Mouse (Mus musculus): ENCODE measurements at regions not wholly inside any gene's neighbourhood (a gene's known extent, or its start where the extent isn't known, plus 50 kb on each side); places are given as distances from the start of the nearest gene placed in this dataset.

DNA sequence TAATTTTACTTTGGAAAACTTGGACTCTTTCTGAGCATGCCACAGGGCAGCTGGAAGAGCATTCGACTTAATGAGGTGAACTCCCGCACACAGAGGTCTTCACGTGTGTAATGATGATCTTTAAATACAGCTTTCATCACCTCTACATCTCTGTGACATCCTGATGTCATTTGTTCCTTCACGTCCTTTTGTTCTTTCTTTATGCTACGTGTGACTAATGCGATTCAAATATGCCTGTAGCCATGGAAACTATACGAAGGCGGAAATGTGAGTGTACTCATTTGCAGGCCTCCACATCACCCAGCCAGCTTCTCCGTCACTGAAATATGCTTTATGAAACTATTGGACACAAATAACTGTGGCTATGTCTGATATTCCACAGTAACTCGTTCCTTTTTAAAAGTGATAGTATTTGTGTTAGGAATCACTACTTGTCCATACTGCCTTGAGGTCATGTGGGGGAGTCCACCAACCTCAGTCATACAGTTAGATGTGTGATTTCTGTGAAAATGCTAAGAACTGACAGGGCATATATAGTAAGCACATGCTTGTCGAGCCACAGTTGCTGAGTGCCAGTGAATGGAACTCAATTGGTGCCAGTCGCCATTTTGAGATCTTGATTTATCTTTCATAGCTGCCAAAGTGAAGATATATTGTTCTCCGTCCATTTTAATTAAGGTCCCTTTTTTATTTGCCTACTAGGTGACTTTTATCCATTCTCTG, 145.9 kb downstream of the Plk2 start:
- DNase-seq (ENCODE audit: low read depth, low spot score) = no peak

- DNase-seq (ENCODE audit: low read depth, low spot score) = no peak
These were observed 146.7 kb downstream of the Plk2 start for GRCm38 (mm10) chr13:110541288-110542148.

- DNase-seq (ENCODE audit: low read depth, low spot score) = no peak
These were observed 147.6 kb downstream of the Plk2 start for GRCm38 (mm10) chr13:110542303-110543065.

GRCm38 (mm10) chr13:110545454-110545853, 150.6 kb downstream of the Plk2 start:
- DNase-seq (ENCODE audit: low read depth, low spot score) = no peak

DNA sequence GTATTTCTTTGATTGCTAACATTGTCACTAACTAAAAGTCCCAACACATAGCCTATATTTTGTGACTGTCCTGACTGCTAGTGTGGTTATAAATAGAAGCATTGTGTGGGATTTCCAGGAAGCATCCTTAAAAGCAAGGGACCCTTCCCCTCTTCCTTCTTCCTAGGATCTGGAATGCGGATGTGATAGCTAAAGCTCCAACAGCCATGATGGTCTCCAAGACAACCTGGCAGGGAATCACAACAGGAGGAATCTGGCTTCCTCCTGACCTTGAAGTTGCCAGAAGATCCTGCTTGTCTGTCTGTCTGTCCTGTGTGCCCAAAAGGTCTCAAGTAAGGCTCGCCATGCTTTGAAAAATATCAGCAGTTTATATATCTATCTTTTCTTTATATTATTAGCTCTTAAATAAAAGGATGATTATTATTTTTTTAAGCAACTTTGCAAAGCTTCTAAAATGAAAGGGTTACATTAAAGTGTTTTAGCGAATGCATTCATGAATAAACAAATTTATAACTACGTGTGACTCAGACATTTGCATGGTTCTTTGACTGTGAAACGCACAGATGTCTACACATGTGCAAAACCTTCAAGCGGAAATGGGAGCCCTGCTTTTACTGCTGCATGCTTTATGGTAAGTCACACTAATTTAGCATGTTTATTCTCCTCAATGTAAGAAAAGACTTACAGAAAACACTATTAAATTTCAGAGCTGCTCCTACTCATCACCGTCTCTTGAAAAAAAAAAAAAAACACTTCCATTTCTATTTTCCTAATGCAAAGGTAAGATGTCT, 160.9 kb downstream of the Plk2 start:
- no peak for DNase-seq (ENCODE audit: low read depth, low spot score)

DNA sequence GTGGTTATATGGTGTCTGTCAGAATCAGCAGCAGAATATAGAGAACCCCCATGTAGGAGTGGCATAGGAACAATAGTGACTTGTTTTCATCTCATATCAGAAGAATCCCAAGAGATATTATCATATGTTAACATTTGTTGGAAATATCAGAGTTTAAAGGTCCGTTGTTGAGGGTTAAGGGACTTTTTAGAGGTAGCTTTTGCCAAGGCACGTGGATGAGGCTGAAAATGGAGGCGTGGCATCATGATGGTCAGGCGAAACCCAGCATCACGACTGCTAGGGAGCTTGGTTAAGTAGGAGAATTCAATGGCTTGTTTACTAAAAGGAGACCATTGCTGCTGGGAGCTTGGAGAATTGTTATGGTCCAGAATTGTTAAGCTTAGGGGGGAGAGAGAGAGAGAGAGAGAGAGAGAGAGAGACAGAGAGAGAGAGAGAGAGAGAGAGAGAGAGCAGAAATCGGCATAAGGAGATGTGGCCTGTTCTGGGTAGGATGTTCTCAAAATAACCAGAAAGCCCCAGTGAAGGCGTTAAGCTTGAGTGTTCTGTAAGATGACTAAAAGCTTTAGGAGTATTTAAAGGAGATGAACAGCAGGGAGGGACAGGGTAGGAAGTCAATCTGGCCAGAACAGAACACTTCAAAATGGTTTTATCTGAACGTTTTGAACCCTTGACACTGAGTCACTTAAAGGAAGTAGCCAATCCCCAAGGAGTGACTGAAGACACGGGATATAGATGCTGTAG, 161.7 kb downstream of the Plk2 start:
- no peak for DNase-seq (ENCODE audit: low read depth, low spot score)

GRCm38 (mm10) chr13:110557930-110558727, 163.3 kb downstream of the Plk2 start:
- no peak for DNase-seq (ENCODE audit: low read depth, low spot score)

DNA sequence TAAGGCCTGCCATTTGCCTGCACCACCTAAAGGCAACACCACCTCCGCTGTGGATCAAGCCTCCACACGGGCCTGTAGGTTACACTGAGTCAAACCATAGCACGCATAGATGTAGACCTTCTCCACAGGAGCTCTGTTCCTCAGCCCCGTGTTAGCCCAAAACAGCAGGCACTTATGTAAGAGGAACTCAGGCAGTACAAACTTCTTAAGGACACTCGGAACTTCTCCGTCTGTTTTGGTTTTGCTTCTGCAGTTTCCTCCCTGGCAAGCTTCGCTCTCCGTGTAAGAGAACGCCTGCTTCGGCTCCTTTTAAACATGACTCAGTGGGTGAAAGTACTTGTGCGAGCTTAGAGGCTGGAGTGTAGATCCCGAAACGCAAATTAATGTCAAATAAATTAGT, 165.7 kb downstream of the Plk2 start:
- DNase-seq (ENCODE audit: low read depth, low spot score) = no peak

DNA sequence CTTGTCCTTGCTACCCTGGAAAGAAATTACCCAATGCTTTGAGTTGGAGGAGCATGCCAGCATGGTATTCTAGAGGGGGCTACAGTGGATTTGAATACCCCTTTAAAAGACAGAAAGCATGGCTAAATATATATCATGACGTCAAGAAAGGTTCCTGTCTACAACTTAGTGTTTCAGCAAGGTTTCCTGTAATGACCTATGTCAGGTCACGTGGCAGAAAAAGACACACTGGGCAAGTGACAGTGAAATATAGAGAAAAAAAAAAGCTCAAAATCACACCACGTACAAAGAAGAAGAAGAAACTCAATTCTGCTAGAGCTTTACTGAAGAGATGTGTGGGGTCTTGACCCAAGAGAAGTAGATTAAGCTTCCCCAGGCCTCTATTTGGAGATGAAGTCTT, 167.7 kb downstream of the Plk2 start:
- no peak for DNase-seq (ENCODE audit: low read depth, low spot score)

DNA sequence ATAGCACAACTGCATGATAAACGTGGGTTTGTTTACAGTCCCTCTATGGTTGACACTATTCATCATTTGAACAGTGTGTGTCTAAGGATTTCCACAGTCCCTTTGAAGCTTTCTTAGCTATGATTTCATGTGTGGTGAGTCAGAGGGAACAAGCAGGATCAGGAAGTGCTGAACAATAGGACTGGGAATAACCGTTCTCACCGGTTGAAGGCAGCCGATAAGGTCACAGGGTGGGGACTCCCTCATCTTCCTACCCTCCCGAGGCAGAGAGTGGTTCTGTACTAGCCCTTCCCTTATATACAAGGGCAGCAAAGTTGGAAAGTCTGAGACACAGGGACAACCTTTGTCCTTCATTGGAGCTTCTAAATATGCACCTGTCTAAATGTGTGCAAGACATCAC, 168.1 kb downstream of the Plk2 start:
- DNase-seq (ENCODE audit: low read depth, low spot score) = no peak

DNA sequence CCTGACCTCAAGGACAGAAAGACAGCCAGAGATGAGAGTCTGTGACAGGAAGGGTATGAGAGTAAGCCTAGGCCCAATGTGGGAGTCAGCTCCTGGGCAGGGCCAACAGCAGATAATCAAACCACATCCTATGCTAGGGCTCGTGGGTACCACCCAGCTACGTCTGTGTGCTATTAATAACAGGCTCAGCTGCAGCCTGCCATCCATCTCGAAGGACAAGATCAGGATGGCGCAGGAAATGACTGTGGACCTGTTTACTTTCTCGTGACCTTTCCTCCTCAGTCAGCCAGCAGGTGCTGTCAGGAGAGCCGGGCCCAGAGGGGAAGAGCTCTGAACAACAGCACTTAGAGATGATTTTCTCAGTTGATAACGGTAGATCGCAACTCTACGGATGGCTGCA, 169.1 kb downstream of the Plk2 start:
- no peak for DNase-seq (ENCODE audit: low read depth, low spot score)

DNA sequence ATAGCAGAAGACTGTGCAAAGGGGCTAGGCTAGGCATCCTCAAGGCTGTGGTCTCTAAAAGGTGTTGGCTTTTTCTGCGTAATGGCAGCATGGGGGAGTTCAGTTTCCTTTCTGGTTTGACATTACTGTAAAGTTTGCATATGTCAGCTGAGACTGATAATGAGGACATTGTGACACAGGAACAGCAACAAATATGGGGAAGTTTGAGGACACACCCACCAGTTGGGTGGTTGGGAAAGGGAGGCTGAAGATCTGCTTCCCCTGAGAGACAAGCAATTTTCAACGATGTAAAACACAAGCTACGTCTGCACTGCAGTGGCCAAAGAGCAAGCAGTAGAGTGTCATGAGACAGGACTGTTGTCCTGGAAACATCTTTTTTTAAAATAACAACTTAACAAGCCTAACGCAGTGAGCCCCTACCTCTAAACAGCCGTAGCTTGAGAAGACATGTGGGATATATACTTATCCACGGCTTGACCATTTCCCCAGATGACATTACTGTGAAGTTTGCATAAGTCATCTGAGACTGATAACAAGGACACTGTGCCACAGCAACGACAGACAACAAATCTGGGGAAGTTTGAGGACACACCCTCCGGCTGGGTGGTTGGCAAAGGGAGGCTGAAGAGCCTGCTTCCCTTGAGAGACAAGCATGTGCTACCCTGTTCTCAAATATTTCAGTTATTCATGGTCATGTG, 173.8 kb downstream of the Plk2 start:
- DNase-seq (ENCODE audit: low read depth, low spot score) = no peak

DNA sequence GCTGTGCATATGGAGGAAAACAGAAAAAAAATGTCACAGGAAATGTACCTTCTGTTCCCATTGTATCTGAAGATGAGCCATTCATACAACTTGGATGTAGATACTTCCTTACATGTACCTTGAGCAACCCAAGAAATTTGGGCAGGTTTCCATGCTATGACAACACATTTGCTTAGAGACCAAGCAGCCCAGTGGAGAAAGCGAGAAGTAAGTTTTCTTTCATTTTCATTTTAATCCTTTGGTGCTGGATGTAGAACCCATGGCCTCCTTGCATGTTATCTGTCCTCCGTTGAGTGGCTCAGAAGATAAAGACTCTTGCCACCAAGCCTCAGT, 174.3 kb downstream of the Plk2 start:
- no peak for DNase-seq (ENCODE audit: low read depth, low spot score)

- DNase-seq (ENCODE audit: low read depth, low spot score) = no peak
These were observed 175.5 kb downstream of the Plk2 start for GRCm38 (mm10) chr13:110570386-110570785.

- no peak for DNase-seq (ENCODE audit: low read depth, low spot score)
These were observed 178.7 kb downstream of the Plk2 start for GRCm38 (mm10) chr13:110573360-110574065.

DNA sequence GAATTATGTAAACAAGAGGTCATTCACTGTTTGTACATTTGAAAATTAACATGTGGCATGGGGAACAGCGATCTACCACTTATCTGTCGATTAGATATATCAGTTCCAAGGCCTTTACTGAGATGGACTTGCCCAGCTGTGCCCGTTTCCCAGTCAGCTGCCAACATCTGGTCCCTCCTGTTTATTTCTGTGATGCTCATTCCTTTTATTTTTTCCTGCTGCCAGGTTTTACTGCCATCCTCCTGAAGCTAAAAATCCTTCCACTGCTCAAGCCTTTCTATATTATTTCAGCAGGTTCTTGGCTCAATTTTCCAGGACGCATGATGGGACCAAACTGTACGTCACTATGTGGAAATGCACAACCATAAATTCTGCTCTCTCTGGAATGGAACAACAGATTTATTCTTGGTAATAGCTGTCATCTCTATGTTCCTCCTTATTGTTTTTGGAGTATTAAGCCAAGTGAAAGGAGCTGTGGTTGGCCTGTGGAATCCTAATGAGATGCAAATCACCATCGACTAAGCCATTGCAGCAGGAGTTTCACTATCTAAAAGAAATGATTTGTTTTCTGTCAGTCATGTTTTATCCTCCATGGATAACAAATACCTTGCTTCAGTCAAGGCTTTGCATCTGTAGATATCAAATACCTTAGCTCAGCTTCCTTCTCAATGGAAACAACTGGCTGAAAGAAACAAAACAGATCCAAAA, 180.1 kb downstream of the Plk2 start:
- DNase-seq (ENCODE audit: low read depth, low spot score) = no peak

DNA sequence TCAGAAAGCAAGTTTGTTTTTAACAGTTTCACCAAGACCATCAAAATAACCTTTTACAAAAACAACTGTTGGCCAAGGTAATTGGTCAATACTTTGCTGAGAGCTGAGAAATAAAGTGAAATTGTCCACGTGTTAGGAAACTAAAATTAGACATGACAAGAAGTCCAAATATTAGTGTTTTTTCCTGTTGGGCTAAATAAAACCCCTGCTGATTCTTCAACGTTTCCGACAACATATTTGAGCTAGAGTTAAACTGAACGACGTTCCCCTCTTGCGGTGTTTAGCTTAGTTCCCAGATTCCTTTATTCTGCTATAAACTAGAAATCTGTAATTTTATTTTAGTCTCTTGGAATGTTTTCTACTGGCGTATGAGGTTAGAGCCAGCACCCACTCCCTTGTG, 183.3 kb downstream of the Plk2 start:
- DNase-seq (ENCODE audit: low read depth, low spot score) = no peak

GRCm38 (mm10) chr13:110580166-110580565, 185.3 kb downstream of the Plk2 start:
- DNase-seq (ENCODE audit: low read depth, low spot score) = no peak
